Mouse (Mus musculus) c-Kit-positive CD71-positive TER-119-negative erythroid progenitor cells, embryonic 14.5 days (primary cell): ENCODE data around the gene Zfyve26.
A peak's percentile ranks its signal among the peaks of the same experiment; 100 is the strongest.

ENCODE experiments used
- DNase-seq: peaks from one replicate; pipeline ENCODE4 v3.0.0-alpha.2; 2013; ENCODE audit warnings: low read depth

The Zfyve26 gene

DNA sequence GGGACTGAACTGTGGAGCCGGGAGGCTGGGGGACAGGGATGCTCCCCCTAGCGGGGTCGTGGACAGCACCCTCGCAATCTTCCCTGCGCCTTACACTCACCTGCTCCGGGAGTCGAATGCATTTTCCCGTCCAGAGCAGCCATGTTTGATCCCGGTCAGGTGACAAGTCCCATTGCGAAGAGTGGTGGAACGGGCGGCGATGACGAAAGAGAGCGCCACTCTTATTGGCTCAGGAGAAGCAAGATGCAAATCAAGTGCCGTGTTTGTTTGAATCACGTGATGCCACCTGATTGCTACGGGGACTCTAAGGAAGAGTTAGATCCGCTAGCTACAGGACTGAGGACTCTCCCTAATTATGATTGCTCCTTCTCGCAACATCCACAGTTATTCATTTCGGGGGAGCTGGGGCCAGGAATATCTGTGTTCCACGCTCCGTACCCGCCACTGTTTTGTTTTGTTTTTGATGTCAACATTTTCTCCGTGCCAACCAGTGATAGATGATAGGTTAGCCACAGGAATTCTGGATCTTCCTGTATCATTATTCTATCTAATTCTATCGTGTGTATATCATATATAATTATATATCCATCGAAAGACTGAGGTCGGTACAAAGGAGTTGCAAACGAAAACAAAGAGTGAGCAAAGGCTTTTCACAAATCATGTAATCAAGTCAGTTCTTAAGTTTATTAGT, at the start of gene Zfyve26:
TSS of gene Zfyve26 (minus strand) at position 179 of the 691 bp plus-strand sequence.
- DNase-seq, result peak; percentile 96

DNA sequence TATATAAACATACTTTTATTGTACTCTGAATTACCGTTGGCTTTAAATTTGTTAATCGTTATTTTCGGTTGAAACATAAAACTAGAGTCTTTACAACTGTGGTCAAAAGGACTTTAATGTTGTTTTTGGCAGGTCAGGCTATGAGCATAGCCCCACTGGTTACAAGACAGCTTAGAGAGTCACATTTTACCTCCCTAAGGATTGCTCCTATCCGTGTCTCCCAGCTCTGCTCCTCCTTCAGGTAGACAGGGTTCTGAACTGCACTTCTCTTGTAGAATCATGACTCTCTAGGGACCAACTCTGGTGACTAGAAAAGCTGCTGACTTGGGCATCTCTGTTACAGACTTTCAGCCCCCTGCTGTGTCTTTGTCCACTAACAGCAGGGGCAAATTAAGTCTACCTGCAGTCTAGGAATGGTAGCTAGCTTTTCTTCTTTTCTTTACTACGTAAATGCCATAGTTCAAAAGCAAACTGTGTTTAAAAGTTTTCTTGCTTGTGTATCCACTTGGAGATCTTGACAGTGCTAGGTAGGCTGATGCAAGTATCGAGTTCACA, 45.3 kb upstream of the Zfyve26 start:
- no peak for DNase-seq

DNA sequence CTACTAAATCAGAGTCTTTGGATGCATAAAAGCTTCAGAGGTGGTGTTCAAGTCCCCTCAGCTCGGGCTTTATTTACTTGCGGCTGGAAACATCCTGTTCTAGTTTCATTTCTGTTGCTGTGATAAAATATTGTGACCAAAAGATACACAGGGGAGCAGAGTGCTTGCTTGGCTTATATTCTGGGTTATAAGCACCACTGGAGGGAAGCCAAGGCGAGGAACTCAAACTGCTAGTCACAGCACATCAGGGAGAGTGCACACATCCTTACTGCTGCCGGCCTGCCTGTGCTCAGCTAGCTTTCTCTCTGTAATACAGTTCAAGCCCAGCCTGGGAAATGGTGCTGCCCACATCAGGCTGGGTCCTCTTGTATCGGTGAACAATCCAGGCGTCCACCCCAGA, 44.4 kb upstream of the Zfyve26 start:
- no peak for DNase-seq

DNA sequence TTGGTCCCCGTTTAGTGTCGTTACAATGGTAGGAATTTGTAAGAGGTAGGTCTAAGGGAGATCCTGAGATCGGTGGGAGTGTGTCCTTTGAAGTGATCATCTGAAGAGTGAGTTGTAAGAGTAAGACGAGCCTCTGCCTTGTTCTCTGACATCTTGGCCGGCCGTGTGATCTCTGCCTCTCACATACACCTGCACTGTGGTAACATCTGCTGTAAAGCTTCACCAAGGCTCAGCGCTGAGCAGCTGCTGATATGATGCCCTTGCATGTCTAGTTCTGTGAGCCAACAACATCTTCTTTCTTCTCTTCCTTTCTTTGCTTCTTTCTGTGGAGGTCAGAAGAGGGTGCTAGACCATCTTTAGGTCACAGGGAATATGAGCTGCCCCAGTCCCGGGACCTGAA, 42.7 kb upstream of the Zfyve26 start:
- no peak for DNase-seq

GRCm38 (mm10) chr12:79331722-79332121, 35.6 kb upstream of the Zfyve26 start:
- no peak for DNase-seq

DNA sequence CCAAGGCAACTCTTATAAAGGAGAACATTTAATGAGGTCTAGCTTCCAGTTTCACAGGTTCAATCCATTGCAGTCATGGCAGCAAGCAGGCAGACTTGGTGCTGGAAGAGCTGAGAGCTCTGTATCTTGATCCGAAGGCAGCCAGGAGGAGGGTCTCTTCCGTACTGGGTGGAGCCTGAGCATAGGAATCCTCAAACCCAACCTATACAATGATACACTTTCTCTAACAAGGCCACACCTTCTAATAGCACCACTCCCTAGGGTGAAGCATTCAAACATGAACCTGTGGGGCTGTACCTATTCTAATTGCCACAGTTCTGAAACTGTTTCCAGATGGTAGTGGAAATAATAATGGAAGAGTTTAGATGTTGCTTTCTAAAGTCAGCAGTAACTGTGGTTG, 34.5 kb upstream of the Zfyve26 start:
- DNase-seq, result no peak

DNA sequence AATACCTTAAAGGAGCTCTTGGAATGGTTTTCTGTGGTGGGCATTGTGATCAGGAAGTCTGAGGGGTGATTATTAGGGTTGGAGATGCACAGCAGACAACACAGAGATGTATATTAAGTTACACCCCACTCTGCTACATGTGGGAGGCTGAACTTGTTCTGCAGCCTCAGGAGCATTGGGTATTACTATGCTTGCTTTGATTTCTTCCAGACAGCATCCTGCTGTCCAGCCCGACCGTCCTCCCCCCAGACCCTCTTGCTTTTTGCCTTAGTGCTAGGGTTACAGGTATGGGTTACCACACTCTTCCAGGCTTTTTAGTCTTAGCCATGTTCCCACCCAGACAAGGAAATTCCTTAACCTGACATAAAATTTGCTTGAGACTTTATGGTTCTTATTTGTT, 31.8 kb upstream of the Zfyve26 start:
- no peak for DNase-seq

DNA sequence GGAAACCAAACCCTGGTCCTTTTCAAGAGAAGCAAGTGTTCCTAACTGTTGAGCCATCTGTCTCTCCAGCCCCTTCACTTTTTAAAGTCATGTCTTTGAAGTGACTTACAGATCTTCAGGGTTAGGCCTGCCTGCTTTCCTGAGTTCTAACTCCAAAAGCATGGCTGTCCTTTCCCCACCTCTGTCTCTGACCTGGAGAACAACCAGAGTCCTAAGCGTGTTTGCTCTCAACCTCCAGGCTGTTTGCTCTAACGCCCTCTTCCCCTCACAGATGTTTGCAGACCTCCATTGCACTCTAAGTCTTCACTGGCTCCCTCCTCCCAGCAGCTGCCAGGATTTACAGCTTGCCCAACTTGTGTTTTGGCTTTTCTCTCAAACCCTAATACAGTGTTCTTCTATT, 30.6 kb upstream of the Zfyve26 start:
- no peak for DNase-seq

GRCm38 (mm10) chr12:79326236-79326635, 30.1 kb upstream of the Zfyve26 start:
- DNase-seq, result no peak

- peak; percentile 28 for DNase-seq
These were observed 26.4 kb upstream of the Zfyve26 start for GRCm38 (mm10) chr12:79322539-79322938.

DNA sequence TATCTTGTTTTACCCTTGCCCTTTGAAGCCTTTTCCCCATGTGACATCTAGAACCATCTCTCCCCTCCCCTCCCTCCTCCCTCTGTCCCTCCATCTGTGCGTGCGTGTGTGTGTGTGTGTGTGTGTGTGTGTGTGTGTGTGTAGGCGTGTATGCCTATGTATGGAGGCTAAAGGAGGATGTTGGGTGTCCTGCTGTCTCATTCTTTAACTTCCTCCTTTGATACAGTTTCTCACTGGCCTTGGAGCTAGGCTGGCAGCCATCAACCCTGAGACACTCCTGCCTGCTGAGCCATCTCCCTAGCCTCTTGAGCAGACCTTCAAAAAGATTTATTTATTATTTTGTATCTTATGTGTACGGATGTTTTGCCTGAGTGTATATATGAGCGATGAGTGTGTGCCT, 24.8 kb upstream of the Zfyve26 start:
- DNase-seq, result no peak

DNA sequence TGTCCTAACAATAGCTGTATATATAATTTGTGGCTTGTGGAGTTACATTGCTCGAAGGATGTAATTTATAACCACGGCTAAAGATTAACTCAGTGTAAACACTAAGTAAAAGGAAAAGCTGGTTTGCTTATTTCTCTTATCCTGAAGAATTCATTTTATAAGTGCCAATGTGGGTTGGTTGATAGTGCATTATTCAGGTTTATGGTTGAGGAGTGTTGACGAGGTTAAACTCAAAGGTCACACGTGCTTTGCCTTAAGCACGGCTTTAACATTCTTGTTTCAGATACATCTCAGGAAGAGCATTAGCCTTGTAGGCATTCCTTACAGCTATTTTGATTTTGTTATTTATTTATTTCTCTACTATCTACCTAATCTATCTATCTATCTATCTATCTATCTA, 21.2 kb upstream of the Zfyve26 start:
- DNase-seq, result no peak

- no peak for DNase-seq
These were observed 17.6 kb upstream of the Zfyve26 start for GRCm38 (mm10) chr12:79313721-79314120.

DNA sequence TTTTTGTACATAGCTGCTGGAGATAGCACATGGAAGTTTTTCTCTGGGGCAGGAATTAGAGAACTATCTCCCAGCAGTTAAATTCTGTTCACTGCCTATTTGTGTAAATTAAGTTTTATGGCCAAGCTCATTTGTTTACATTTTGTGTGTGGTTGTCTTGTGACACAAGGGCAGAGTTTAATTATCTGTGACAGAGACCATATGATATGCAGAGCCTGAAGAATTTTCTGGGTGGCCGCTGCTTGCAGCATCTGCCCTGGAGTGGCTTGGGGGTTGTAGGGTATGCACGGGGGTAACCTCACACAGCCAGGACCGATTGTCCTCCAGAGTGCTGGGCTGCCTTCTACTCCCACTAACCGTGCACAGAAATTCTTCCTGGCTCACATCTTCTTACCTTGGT, 9.9 kb upstream of the Zfyve26 start:
- no peak for DNase-seq

DNA sequence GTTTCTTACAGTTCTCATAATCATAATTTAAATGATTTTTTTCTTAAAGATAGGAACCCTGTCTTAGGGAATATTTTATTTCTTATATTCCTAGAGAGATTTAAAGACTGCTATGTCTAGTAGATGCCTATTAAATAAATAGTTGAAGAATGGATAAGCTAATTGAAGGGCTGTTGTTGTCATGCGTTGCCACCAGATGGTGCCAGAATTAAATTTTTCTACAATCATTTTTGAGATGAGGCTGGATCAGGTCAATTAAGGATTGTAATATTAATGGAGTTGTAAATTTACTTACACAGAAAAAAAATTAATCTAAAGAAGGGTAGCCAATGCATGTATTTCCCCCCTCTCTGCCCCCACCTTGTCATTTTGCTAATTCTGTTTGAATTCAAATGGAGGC, 9.0 kb upstream of the Zfyve26 start:
- DNase-seq, result no peak

- DNase-seq, result no peak
These were observed 5.7 kb upstream of the Zfyve26 start for GRCm38 (mm10) chr12:79301802-79302201.

- DNase-seq, result peak; percentile 50
These were observed 2.0 kb upstream of the Zfyve26 start for GRCm38 (mm10) chr12:79297884-79298636.

DNA sequence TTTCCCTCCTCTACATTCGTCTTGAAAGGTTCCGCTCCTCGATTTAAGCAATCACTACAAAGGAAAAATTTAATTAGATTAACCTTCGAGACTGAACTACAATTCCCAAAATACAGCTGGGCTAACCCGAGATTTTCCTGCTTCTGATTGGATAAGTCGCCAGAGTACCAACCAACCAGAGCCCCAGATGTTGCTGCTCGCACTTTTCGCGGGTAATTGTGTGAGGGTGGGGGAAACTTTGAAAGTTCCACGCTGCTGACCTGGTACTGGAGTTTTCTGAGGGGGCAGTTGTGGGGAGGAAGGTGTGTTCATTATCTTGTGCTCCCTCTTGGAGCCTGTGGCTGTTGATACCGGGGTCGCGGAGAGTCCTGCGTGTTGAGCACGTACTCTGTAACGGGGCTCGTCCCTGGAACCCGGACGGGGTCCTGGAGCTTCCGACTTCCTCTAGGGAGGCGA, 1.0 kb upstream of the Zfyve26 start, which contains the start of gene Rad51b:
TSS of gene Rad51b (plus strand) at position 162 of the 456 bp plus-strand sequence.
- DNase-seq, result peak; percentile 96

- DNase-seq, result no peak
These were observed 3.2 kb downstream of the Zfyve26 start for GRCm38 (mm10) chr12:79292874-79293273.

DNA sequence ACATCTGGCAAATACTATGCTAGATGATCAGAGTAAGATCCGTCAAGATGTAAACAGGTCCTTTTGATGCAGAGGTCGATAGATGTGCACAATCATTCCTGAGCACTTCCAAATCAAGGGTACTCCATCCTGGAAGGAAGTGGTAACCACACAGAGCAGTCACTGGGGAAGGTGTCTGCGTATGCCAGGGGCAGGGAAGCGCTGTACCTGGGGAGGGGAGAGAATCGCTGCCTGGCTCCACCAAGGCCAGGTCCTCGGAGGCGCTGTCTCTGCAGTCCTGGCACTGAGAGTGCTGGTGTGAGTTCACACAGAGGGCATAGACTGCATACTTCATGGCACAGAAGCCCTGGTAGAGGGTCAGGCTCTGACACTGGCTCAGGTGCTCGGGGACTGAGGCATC, 13.5 kb downstream of the Zfyve26 start:
- no peak for DNase-seq

- no peak for DNase-seq
These were observed 16.5 kb downstream of the Zfyve26 start for GRCm38 (mm10) chr12:79279513-79280115.

DNA sequence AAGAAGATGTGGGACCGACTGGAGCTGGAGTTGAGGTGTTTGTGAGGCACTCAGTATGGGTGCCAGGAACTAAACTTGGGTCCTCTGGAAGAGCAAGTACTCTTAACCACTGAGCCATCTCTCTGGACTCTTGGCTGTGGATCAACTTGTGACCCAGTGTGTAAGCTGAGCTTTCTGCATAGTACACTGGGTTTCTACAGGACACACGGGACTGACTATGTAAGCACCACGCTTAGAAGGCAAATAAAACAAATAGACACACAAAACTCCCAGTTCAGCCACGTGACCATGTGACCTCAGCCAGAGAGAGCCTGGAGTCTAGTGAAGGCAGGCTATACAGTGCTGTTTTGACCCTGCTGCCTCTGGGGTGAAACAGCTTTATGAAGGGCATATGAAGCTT, 23.5 kb downstream of the Zfyve26 start:
- DNase-seq, result no peak

DNA sequence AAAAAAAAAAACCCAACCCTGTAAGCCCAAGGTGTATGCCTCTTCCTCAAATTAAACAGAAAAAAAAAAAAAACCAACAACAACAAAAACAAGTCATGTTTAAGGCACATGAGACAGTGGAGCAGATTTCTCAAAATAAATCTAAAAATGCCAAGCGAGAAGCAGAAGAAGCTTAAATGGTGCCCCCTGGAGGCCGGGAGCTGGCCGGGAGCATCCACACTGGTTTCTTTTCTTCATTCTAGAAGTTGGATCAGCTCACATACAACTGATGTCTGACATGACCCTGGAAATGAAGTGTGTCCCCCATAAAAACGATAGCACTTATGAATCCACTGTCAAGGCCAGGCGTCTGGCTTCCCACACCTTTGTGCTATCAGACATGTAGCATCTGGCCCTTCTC, 35.1 kb downstream of the Zfyve26 start:
- DNase-seq, result peak; percentile 7
